Mouse (Mus musculus): ENCODE data around the gene Fscn2.

Gene Fscn2

DNA sequence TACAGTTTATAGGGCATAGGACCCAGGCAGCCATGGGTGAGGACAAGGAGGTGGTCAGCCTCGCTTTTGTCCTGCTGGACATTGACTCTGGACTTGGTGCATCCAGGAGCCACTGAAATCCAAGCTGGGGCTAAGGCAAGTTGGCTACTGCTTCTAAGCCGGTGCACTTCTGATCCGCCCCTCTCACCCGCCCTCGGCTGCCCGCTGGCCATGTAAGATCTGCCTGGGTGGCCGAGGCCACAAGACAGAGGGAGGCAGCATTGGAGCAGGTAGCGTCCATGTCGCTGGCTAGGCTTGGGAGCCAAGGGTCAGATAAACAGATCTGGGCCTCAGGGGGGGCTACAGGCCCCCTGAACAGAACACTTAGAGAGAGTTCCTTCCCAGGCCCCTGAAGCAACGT is at the start of gene Fscn2:
Fscn2 (plus strand) TSS at position 240 of the 400 bp plus-strand sequence.
- no peak for DNase-seq

DNA sequence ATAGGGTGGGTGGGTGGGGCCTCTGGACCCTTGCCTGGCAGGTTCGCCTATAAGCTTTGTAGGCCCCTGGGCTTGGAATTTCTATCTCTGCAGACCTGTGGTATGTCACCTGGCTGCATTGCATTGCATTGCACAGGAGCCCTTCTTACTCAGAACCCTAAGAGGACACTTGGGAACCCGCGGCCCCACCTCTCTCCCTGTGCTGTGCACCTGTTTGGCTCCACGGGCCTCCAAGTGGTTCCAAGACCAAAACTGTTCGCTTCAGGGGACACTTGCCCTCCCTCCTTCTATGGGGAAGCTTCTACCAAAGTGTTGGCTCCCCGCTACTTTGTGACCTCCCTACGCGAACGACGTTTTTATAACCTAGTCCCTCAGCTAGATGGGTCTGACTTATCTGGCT is 49.8 kb upstream of the Fscn2 start:
- DNase-seq = no peak

GRCm38 (mm10) chr11:120312069-120312468 is 49.3 kb upstream of the Fscn2 start:
- DNase-seq = no peak

- DNase-seq = no peak
Observed at GRCm38 (mm10) chr11:120313906-120314685, 47.2 kb upstream of the Fscn2 start.

DNA sequence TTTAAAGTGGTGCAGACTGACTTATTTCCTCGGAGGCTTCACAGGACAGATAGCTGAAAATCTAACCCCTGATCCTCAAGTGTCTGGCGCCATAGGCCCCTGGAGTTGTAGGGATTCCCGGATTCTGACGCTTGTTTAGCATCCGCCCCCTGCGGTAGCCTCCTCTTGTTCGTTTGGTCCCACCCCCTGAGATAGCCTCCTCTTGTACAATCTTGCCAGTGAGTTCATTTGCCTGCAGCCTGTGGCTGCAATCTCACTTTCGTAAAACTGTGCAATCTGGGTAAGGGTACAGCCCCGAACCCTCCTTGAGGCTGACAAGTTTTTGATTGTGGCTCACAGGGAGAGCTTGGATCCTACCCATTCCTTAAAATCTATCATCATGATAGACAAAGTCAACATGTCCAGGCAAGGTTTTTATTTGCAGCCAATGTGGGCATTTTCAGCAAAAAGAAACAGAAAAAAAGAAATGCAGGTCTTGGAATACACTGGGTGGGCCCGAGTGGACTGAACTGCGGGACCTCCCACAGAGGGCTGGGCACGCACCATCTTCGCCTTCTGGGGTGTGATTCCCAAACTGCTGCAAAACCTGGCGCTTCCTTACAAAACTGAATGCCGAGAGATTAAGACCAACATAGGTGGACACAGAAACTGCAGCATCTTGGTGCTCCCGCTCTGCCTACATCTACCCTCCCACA is 46.5 kb upstream of the Fscn2 start:
- DNase-seq = no peak

GRCm38 (mm10) chr11:120315416-120315761 is 45.9 kb upstream of the Fscn2 start:
- DNase-seq = peak; percentile 41

- DNase-seq = peak; percentile 91
Observed at GRCm38 (mm10) chr11:120315832-120316689, 45.3 kb upstream of the Fscn2 start.

- peak; percentile 29 for DNase-seq
Observed at GRCm38 (mm10) chr11:120316690-120317254, 44.6 kb upstream of the Fscn2 start.

GRCm38 (mm10) chr11:120317456-120317855 is 43.9 kb upstream of the Fscn2 start:
- no peak for DNase-seq

DNA sequence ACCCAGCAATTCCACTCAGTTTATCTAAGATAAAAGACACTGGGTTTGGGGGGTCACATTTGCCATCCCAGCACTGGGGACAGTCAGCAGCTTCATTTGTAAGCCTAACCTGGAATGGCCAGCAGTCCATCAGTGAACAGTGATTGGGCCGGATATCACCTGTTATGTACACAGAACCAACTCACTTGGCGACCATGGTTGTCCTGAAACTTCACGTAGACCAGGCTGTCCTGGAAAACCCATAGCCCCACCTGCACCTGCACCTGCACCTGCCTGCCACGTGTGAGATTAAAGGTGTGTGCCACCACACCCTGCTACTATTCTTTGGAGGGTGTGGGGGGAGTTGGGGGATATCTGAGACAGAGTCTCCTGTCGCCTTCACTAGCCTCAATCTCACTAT is 42.0 kb upstream of the Fscn2 start:
- DNase-seq = no peak

GRCm38 (mm10) chr11:120320156-120320555 is 41.2 kb upstream of the Fscn2 start:
- no peak for DNase-seq

- DNase-seq = no peak
Observed at GRCm38 (mm10) chr11:120335431-120336021, 25.8 kb upstream of the Fscn2 start.

DNA sequence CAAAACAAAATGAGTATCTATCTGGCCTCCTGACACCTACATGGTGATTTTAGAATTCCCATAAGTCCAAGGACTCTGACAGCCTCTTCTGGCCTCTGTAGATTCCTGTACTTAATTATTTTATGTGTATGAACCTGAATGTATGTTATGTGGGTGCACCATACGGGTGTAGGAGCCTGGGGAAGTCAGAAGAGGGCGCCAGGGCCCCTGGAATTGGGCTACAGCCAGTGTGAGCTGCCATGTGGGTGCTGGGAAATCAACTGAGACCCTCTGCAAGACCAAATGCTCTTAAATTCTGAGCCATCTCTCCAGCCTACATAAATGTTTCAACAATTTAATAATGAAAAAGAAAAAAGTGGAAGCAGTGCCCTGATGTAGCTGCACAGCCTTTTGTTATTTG is 23.9 kb upstream of the Fscn2 start:
- DNase-seq = no peak

GRCm38 (mm10) chr11:120338786-120339185 is 22.5 kb upstream of the Fscn2 start:
- DNase-seq = no peak

DNA sequence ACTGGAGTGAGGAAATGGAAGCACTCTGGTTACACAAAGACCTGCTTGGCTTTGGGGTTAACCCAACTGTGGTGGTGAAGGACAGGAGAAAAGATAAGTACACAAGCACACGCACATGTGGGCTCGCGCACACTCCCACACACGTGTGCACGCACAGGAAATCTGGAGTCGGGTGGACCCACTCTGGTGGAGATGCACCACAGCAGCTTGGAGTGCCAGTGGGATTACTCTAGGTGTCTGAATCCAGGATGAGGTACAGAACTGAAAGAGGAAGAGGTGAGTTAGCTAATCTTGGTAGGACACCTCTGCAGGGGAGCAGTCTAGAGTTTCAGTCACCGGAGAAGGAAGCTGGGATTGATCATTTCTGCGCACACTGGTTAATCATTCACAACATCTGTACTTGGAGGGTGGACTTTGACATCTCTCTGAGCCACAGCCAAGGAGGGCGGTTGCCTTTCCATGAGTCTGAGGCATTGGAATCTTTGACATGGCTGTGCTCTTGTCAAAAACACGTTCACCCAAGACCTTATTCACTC is 21.3 kb upstream of the Fscn2 start:
- DNase-seq = no peak

DNA sequence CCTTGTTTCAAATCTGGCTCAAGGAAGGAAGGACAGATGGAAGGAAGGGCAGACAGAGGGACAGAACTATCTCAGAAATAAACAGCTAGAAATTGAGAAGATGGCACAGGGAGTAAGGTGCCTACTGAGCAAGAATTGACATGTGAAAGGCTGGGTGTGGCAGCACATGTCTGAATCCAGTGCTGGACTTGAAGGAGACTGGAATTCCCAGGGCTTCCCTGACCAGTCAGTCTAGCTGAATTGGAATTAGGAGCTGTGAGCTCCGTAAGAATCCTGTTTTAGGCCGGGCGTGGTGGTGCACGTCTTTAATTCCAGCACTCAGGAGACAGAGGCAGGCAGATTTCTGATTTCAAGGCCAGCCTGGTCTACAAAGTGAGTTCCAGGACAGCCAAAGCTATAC is 19.7 kb upstream of the Fscn2 start:
- DNase-seq = no peak

DNA sequence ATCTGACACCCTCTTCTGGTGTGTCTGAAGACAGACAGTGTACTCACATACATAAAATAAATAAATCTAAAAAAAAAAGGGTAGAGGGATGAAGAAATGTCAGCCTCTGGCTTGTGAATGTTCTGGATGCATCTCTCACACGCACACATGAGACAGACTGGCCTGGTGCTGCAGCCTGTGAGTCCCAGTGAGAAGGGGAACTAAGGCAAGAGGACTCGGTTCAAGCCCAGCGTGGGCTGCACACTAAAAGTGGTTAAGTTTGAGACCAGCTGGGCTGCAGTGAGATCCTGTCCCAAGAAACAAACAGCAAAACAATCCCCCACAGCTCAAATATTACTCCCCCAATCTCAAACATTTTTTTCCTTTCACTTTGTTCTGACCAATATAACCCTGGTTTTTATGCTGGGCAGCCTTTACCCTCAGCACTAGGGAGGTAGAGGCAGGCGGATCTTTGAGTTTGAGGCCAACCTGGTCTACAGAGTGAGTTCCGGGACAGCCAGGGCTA is 18.6 kb upstream of the Fscn2 start:
- no peak for DNase-seq

- no peak for DNase-seq
Observed at GRCm38 (mm10) chr11:120343519-120344309, 17.6 kb upstream of the Fscn2 start.

DNA sequence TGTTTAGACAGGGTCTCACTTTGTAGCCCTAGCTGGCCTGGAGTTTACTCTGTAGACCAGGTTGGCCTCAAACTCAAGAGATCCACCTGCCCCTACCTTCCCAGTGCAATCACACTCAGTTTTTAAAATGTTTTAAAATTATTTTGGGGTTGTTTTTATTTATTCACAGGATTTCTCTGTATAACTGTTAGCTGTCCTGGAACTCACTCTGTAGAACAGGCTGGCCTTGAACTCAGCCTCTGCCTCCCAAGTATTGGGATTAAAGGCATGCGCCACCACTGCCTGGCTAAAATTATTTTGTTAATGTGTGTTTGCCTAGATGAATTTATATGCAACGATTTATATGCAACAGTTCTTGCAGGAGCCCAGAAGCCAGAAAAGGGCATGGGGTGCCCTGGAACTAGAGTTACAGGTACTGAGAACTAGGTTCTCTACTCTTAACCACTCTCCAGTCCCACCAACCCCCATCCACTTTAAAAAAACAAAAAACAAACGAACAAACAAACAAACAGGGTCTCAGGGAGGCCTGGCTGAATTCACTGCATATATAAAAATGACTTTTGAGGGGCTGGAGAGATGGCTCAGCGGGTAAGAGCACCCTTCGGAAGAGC is 16.9 kb upstream of the Fscn2 start:
- no peak for DNase-seq

GRCm38 (mm10) chr11:120345067-120345681 is 16.2 kb upstream of the Fscn2 start:
- no peak for DNase-seq
